Mouse (Mus musculus): ENCODE data around the gene Morn1. TPM values are rescaled to one million over a fixed set of nuclear protein-coding genes. Genes with fewer than 3 reads are reported as not detected.

Gene Morn1
- total and polyA plus RNA-seq, 2 experiments from 2014 or later, result 3.3 to 8.6 TPM

- no peaks in the 10 kb centered on the region for H3K9me3 ChIP-seq (ENCODE audit: low read length)
- no peaks in the 10 kb centered on the region for H3K27me3 ChIP-seq (ENCODE audit: insufficient read depth, low read length)
- H3K4me1 ChIP-seq (ENCODE audit: insufficient read depth, low read length), result no peaks in the 10 kb centered on the region
- DNase-seq (ENCODE audit: low spot score) (no peak), ATAC-seq (ENCODE audit: low FRiP score) (no peak)
- no peak for TF ChIP-seq CTCF (IDR thresholded peaks at IDR 0.05)
- H3K27ac ChIP-seq (ENCODE audit: low read depth, low read length), result no peak overlapping the region
- peaks cover 5% of the 10 kb centered on the region; the same call in 1 of the 2 replicates for H3K36me3 ChIP-seq (ENCODE audit: insufficient read depth, low read length)
- no peak overlapping the region for H3K4me3 ChIP-seq (ENCODE audit: low read depth, low read length)
- WGBS, result 88% methylated on average over 8 of the region's 8 CpGs
- no peak overlapping the region for H3K9ac ChIP-seq (replicated peaks; ENCODE audit: low read length, poor library complexity, severe bottlenecking)
- no peak overlapping the region for H3K4me2 ChIP-seq (ENCODE audit: low read depth, low read length, poor library complexity, severe bottlenecking)
Observed at GRCm38 (mm10) chr4:155095967-155096366, 9.6 kb downstream of the Morn1 start.

DNA sequence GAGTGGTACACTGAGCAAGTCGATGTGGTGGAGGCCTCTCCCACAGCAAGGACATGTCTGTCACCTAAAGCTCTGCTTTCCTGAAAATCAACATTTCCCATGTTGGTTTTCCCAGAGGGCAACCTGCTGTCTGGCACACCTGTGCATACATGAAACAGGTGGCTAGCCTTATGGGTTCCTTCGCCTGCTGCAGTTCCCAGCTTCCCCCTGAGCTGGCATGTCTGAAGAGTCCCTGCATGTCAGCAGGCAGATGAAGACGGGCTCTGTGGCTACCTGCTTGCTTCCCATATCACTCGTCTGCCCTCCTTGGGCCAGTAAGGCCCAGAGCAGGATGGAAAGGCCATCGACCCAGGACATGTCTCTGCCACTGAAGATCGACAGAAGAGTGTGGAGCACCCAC, 11.1 kb downstream of the Morn1 start:
- no peaks in the 10 kb centered on the region for H3K4me1 ChIP-seq (ENCODE audit: insufficient read depth, low read length)
- no peak overlapping the region for H3K4me2 ChIP-seq (ENCODE audit: low read depth, low read length, poor library complexity, severe bottlenecking)
- H3K27ac ChIP-seq (ENCODE audit: low read depth, low read length), result no peak overlapping the region
- H3K9me3 ChIP-seq (ENCODE audit: low read length), result no peaks in the 10 kb centered on the region
- H3K27me3 ChIP-seq (ENCODE audit: insufficient read depth, low read length), result no peaks in the 10 kb centered on the region
- no peak overlapping the region for H3K4me3 ChIP-seq (ENCODE audit: low read depth, low read length)
- no peak for DNase-seq (ENCODE audit: low spot score)
- H3K9ac ChIP-seq (replicated peaks; ENCODE audit: low read length, poor library complexity, severe bottlenecking), result no peak overlapping the region
- ATAC-seq (ENCODE audit: low FRiP score), result no peak
- WGBS, result 82% methylated on average over 6 of the region's 6 CpGs
- no peak for TF ChIP-seq CTCF (IDR thresholded peaks at IDR 0.05)
- peaks cover 2% of the 10 kb centered on the region; the same call in 1 of the 2 replicates for H3K36me3 ChIP-seq (ENCODE audit: insufficient read depth, low read length)

DNA sequence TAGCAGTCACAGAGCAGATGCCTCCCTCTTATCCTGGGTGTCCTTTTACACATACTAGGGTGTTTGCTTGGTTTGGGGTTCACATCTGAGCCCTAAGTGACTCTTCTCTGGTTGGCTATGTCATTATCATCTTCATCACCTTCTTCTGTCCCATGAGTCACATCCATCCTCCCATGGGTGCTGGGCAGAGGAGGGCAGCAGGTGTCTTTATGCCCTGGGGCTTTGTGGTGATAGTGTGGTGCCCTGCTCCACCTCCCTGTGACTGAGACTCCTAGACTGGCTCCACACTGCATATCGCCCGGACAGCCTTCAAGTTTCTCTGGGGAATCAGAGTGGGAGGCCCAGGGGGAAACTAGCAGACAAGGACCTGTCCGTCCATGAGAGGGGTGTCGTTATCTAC, 12.2 kb downstream of the Morn1 start:
- ATAC-seq (ENCODE audit: low FRiP score), result no peak
- H3K9ac ChIP-seq (replicated peaks; ENCODE audit: low read length, poor library complexity, severe bottlenecking), result 0 out of 2 replicates have a peak overlapping the region, but pooled peaks have one; percentile 19
- H3K9me3 ChIP-seq (ENCODE audit: low read length), result no peaks in the 10 kb centered on the region
- no peak for DNase-seq (ENCODE audit: low spot score)
- H3K27ac ChIP-seq (ENCODE audit: low read depth, low read length), result no peak overlapping the region
- H3K4me1 ChIP-seq (ENCODE audit: insufficient read depth, low read length), result no peaks in the 10 kb centered on the region
- H3K4me2 ChIP-seq (ENCODE audit: low read depth, low read length, poor library complexity, severe bottlenecking), result no peak overlapping the region
- no peak overlapping the region for H3K4me3 ChIP-seq (ENCODE audit: low read depth, low read length)
- no peaks in the 10 kb centered on the region for H3K27me3 ChIP-seq (ENCODE audit: insufficient read depth, low read length)
- no peak for TF ChIP-seq CTCF (IDR thresholded peaks at IDR 0.05)
- H3K36me3 ChIP-seq (ENCODE audit: insufficient read depth, low read length), result no peaks in the 10 kb centered on the region
- 68% methylated on average over 4 of the region's 4 CpGs for WGBS

DNA sequence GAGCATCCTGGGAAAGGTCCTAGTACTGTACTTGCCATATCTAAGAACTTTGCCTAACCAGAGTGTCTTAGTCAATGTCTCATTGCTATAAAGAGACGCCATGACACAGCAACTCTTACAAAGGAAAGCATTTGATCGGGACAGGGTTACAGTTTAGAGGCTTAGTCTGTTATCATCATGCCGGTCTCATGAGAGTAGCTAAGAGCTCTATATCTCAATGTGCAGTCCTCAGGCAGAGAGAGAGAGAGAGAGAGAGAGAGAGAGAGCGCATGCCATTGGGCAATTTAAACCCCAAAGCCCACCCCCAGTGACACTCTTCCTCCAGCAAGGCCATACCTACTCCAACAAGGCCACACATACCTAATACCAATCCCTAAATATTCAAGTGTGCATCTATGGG, 21.5 kb downstream of the Morn1 start:
- WGBS, result 94% methylated on average over 4 of the region's 4 CpGs
- no peak for TF ChIP-seq CTCF (IDR thresholded peaks at IDR 0.05)

DNA sequence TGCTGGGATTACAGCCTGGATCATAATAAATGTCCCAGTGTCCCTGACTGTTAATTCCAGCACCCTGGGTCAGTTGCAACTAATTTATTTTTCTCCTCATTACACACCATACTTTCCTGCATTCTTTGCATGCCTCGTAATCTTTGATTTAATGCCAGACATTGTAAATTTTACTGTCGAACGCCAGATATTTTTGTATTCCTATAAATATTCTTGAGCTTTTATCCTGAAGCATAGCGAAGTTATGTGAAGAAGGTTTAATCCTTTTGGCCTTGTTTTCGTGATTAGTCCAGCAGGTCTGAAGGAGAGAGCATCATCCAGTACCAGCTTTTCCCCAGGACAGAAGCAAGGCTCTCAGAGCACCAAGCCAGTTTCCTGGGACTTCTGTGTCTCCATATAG, 23.1 kb downstream of the Morn1 start:
- H3K27ac ChIP-seq (ENCODE audit: low read depth, low read length), result no peak overlapping the region
- H3K4me3 ChIP-seq (ENCODE audit: low read depth, low read length), result no peak overlapping the region
- H3K4me2 ChIP-seq (ENCODE audit: low read depth, low read length, poor library complexity, severe bottlenecking), result no peak overlapping the region
- H3K27me3 ChIP-seq (ENCODE audit: insufficient read depth, low read length), result no peaks in the 10 kb centered on the region
- no peaks in the 10 kb centered on the region for H3K4me1 ChIP-seq (ENCODE audit: insufficient read depth, low read length)
- ATAC-seq (ENCODE audit: low FRiP score) (no peak), DNase-seq (ENCODE audit: low spot score) (no peak)
- 0 out of 2 replicates have a peak, but pooled peaks cover 2% of the 10 kb centered on the region for H3K36me3 ChIP-seq (ENCODE audit: insufficient read depth, low read length)
- 77% methylated on average over 5 of the region's 5 CpGs for WGBS
- no peaks in the 10 kb centered on the region for H3K9me3 ChIP-seq (ENCODE audit: low read length)
- no peak overlapping the region for H3K9ac ChIP-seq (replicated peaks; ENCODE audit: low read length, poor library complexity, severe bottlenecking)
- TF ChIP-seq CTCF (IDR thresholded peaks at IDR 0.05), result no peak

More for the DNA sequence above, 21.5 kb downstream of the Morn1 start:
- Histone ChIP-seq H3K4me1 (ENCODE audit: insufficient read depth, low read length) (no peaks in the 10 kb centered on the region), H3K27me3 (ENCODE audit: insufficient read depth, low read length) (no peaks in the 10 kb centered on the region), H3K4me3 (ENCODE audit: low read depth, low read length) (no peak overlapping the region), H3K4me2 (ENCODE audit: low read depth, low read length, poor library complexity, severe bottlenecking) (no peak overlapping the region), H3K9me3 (ENCODE audit: low read length) (no peaks in the 10 kb centered on the region), H3K9ac (replicated peaks; ENCODE audit: low read length, poor library complexity, severe bottlenecking) (no peak overlapping the region), H3K27ac (ENCODE audit: low read depth, low read length) (no peak overlapping the region), H3K36me3 (ENCODE audit: insufficient read depth, low read length) (0 out of 2 replicates have a peak, but pooled peaks cover 2% of the 10 kb centered on the region)
- no peak for DNase-seq (ENCODE audit: low spot score)
- no peak for ATAC-seq (ENCODE audit: low FRiP score)

DNA sequence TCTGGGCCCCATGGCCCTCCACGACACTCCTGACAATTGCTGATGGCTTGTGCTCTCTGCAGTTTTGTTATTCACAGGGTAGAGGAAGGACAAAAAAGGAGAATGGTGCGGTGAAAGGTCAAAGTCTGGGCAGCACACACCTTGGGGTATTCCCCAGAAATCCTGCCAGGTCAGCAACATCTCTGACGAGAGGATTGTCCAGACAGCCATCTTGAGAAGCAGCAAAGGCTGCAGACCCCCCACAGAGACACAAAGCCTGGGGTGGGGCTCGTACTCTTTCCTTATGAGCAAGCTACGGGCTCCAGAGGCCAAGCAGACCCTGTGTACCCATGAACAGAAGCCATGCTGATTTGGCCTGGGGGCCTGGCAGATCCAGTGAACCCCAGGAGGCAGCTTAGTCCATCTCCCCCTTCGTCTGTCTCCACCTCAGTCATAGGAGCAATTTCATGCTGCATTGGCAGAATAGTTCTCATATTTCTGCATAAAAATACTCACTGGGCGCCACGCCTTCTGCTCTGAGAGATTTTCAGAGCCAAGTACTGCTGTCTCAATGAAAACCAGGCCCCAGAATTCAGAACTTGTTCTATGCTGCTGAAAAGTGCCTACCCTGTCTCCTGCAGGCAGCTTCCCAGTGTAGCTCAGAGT, 27.5 kb downstream of the Morn1 start:
- no peak overlapping the region for H3K9ac ChIP-seq (replicated peaks; ENCODE audit: low read length, poor library complexity, severe bottlenecking)
- no peaks in the 10 kb centered on the region for H3K27me3 ChIP-seq (ENCODE audit: insufficient read depth, low read length)
- H3K4me1 ChIP-seq (ENCODE audit: insufficient read depth, low read length), result no peaks in the 10 kb centered on the region
- H3K9me3 ChIP-seq (ENCODE audit: low read length), result no peaks in the 10 kb centered on the region
- H3K36me3 ChIP-seq (ENCODE audit: insufficient read depth, low read length), result 0 out of 2 replicates have a peak, but pooled peaks cover 2% of the 10 kb centered on the region
- no peak overlapping the region for H3K27ac ChIP-seq (ENCODE audit: low read depth, low read length)
- ATAC-seq (ENCODE audit: low FRiP score) (no peak), DNase-seq (ENCODE audit: low spot score) (no peak)
- 60% methylated on average over 8 of the region's 8 CpGs for WGBS
- no peak for TF ChIP-seq CTCF (IDR thresholded peaks at IDR 0.05)
- H3K4me2 ChIP-seq (ENCODE audit: low read depth, low read length, poor library complexity, severe bottlenecking), result no peak overlapping the region
- H3K4me3 ChIP-seq (ENCODE audit: low read depth, low read length), result no peak overlapping the region
